Mouse (Mus musculus): ENCODE results near the gene Tmem223. TPM values are rescaled to one million over a fixed set of nuclear protein-coding genes. Genes with fewer than 3 reads are reported as not detected.

The Tmem223 gene
- polyA plus RNA-seq, 1 experiment from 2014 or later, result 195 TPM

DNA sequence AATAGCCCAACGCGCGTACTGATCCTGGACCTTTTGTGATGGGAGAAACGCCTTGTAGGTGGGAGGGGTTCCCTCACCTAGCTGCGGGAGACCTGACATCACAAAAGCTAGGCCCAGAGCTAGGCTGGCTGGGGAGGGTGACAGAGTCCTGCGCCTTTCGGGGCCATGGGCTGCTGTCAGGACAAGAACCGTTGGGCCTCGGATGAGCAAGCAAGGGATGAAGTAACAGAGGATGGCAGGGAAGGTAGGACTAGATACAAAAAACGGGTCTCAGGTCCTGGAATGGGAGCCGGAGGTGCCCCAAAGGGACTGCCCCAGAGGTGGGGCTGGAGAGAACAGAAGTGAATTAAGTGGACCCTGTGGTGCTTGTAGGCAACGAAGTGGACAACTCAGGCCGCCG lies 30.2 kb upstream of the Tmem223 start, which contains the start of gene 1700092M07Rik:
1700092M07Rik (plus strand) TSS at position 116 of the 400 bp plus-strand sequence.
- peaks cover 30% of the 10 kb centered on the region for H3K4me1 ChIP-seq (ENCODE audit: control insufficient read depth, insufficient read depth, low read length)
- no peaks in the 10 kb centered on the region for H3K9me3 ChIP-seq (replicated peaks; ENCODE audit: control insufficient read depth, low read length, poor library complexity, severe bottlenecking)
- 65% methylated on average over 14 of the region's 14 CpGs for WGBS
- H3K4me2 ChIP-seq (ENCODE audit: low read length), result peak within 1 kb of the TSS; percentile 57
- peak within 1 kb of the TSS; percentile 86 for H3K4me3 ChIP-seq (ENCODE audit: low read depth, low read length)
- H3K9ac ChIP-seq (ENCODE audit: low read depth, low read length), result peak within 1 kb of the TSS; percentile 88
- H3K27me3 ChIP-seq (ENCODE audit: control insufficient read depth, insufficient read depth, low read depth, low read length), result no peaks in the 10 kb centered on the region
- H3K36me3 ChIP-seq (ENCODE audit: control insufficient read depth, insufficient read depth, low read length), result peaks cover 11% of the 10 kb centered on the region
- ATAC-seq, result no peak
- peak within 1 kb of the TSS; percentile 97 for H3K27ac ChIP-seq (ENCODE audit: low read length)

- WGBS, result 0% methylated on average over 36 of the region's 36 CpGs
- Histone ChIP-seq H3K4me2 (ENCODE audit: low read length) (peak within 1 kb of the TSS; percentile 82), H3K27me3 (ENCODE audit: control insufficient read depth, insufficient read depth, low read depth, low read length) (no peaks in the 10 kb centered on the region), H3K9ac (ENCODE audit: low read depth, low read length) (peak within 1 kb of the TSS; percentile 88), H3K4me3 (ENCODE audit: low read depth, low read length) (peak within 1 kb of the TSS; percentile 86), H3K4me1 (ENCODE audit: control insufficient read depth, insufficient read depth, low read length) (peaks cover 27% of the 10 kb centered on the region), H3K27ac (ENCODE audit: low read length) (peak within 1 kb of the TSS; percentile 97), H3K36me3 (ENCODE audit: control insufficient read depth, insufficient read depth, low read length) (peaks cover 17% of the 10 kb centered on the region), H3K9me3 (replicated peaks; ENCODE audit: control insufficient read depth, low read length, poor library complexity, severe bottlenecking) (no peaks in the 10 kb centered on the region)
- peak; percentile 97 for ATAC-seq
These were observed 29.4 kb upstream of the Tmem223 start, which contains the start of gene Stx5a for GRCm38 (mm10) chr19:8741243-8741869. Gene Stx5a (plus strand): TSS chr19:8741413.

DNA sequence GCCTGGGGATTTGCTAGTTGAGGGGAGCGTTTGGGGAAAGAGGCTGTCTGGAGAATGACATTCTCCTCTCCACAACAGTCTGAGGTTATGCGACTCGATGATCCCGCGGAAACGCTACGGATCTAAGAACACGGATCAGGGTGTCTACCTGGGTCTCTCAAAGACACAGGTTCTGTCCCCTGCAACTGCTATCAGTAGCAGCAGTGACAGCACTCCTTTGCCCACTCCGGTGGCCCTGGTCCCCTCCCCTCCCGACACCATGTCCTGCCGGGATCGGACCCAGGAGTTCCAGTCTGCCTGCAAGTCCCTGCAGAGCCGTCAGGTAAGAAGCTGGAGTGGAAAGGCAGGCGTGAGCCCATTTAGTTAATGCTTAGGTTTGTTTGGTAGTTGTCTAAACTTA lies 28.6 kb upstream of the Tmem223 start:
- Histone ChIP-seq H3K27me3 (ENCODE audit: control insufficient read depth, insufficient read depth, low read depth, low read length) (no peaks in the 10 kb centered on the region), H3K4me1 (ENCODE audit: control insufficient read depth, insufficient read depth, low read length) (peaks cover 21% of the 10 kb centered on the region), H3K36me3 (ENCODE audit: control insufficient read depth, insufficient read depth, low read length) (peaks cover 17% of the 10 kb centered on the region), H3K27ac (ENCODE audit: low read length) (peak overlapping the region; percentile 97), H3K9me3 (replicated peaks; ENCODE audit: control insufficient read depth, low read length, poor library complexity, severe bottlenecking) (no peaks in the 10 kb centered on the region), H3K4me2 (ENCODE audit: low read length) (peak overlapping the region; percentile 82), H3K9ac (ENCODE audit: low read depth, low read length) (peak overlapping the region; percentile 88), H3K4me3 (ENCODE audit: low read depth, low read length) (peak overlapping the region; percentile 86)
- ATAC-seq, result no peak
- 22% methylated on average over 14 of the region's 14 CpGs for WGBS

- no peak for ATAC-seq
- 90% methylated on average over 1 of the region's 1 CpGs for WGBS
- no peak overlapping the region for H3K4me2 ChIP-seq (ENCODE audit: low read length)
These were observed 25.4 kb upstream of the Tmem223 start for GRCm38 (mm10) chr19:8745382-8745781.

GRCm38 (mm10) chr19:8747368-8747767 lies 23.4 kb upstream of the Tmem223 start:
- ATAC-seq, result no peak
- Histone ChIP-seq H3K27me3 (ENCODE audit: control insufficient read depth, insufficient read depth, low read depth, low read length) (no peaks in the 10 kb centered on the region), H3K9ac (ENCODE audit: low read depth, low read length) (no peak overlapping the region), H3K27ac (ENCODE audit: low read length) (no peak overlapping the region), H3K4me1 (ENCODE audit: control insufficient read depth, insufficient read depth, low read length) (peaks cover 10% of the 10 kb centered on the region), H3K4me2 (ENCODE audit: low read length) (no peak overlapping the region), H3K9me3 (replicated peaks; ENCODE audit: control insufficient read depth, low read length, poor library complexity, severe bottlenecking) (no peaks in the 10 kb centered on the region), H3K4me3 (ENCODE audit: low read depth, low read length) (no peak overlapping the region), H3K36me3 (ENCODE audit: control insufficient read depth, insufficient read depth, low read length) (peaks cover 33% of the 10 kb centered on the region)
- WGBS, result 70% methylated on average over 2 of the region's 2 CpGs

More at GRCm38 (mm10) chr19:8745382-8745781, 25.4 kb upstream of the Tmem223 start:
- Histone ChIP-seq H3K27me3 (ENCODE audit: control insufficient read depth, insufficient read depth, low read depth, low read length) (no peaks in the 10 kb centered on the region), H3K4me1 (ENCODE audit: control insufficient read depth, insufficient read depth, low read length) (peaks cover 19% of the 10 kb centered on the region), H3K27ac (ENCODE audit: low read length) (no peak overlapping the region), H3K9ac (ENCODE audit: low read depth, low read length) (no peak overlapping the region), H3K4me3 (ENCODE audit: low read depth, low read length) (no peak overlapping the region), H3K9me3 (replicated peaks; ENCODE audit: control insufficient read depth, low read length, poor library complexity, severe bottlenecking) (no peaks in the 10 kb centered on the region), H3K36me3 (ENCODE audit: control insufficient read depth, insufficient read depth, low read length) (peaks cover 25% of the 10 kb centered on the region)

- 77% methylated on average over 3 of the region's 3 CpGs for WGBS
- Histone ChIP-seq H3K9ac (ENCODE audit: low read depth, low read length) (no peak overlapping the region), H3K27ac (ENCODE audit: low read length) (no peak overlapping the region), H3K4me3 (ENCODE audit: low read depth, low read length) (no peak overlapping the region), H3K4me1 (ENCODE audit: control insufficient read depth, insufficient read depth, low read length) (peaks cover 26% of the 10 kb centered on the region), H3K27me3 (ENCODE audit: control insufficient read depth, insufficient read depth, low read depth, low read length) (no peaks in the 10 kb centered on the region), H3K4me2 (ENCODE audit: low read length) (peak overlapping the region; percentile 68; the same call in 1 of the 2 replicates), H3K9me3 (replicated peaks; ENCODE audit: control insufficient read depth, low read length, poor library complexity, severe bottlenecking) (no peaks in the 10 kb centered on the region), H3K36me3 (ENCODE audit: control insufficient read depth, insufficient read depth, low read length) (peaks cover 15% of the 10 kb centered on the region)
- ATAC-seq, result no peak
These were observed 15.1 kb upstream of the Tmem223 start for GRCm38 (mm10) chr19:8755652-8756051.

GRCm38 (mm10) chr19:8756635-8757387 lies 14.0 kb upstream of the Tmem223 start, which contains the start of gene Nxf1:
Gene Nxf1 (plus strand): TSS chr19:8757073.
- peak within 1 kb of the TSS; percentile 89 for H3K27ac ChIP-seq (ENCODE audit: low read length)
- H3K4me3 ChIP-seq (ENCODE audit: low read depth, low read length), result peak within 1 kb of the TSS; percentile 100
- H3K36me3 ChIP-seq (ENCODE audit: control insufficient read depth, insufficient read depth, low read length), result peaks cover 7% of the 10 kb centered on the region
- H3K9me3 ChIP-seq (replicated peaks; ENCODE audit: control insufficient read depth, low read length, poor library complexity, severe bottlenecking), result no peaks in the 10 kb centered on the region
- peak within 1 kb of the TSS; percentile 91 for H3K4me2 ChIP-seq (ENCODE audit: low read length)
- under 1% methylated on average over 75 of the region's 75 CpGs for WGBS
- peak; percentile 92 for ATAC-seq
- peak within 1 kb of the TSS; percentile 99 for H3K9ac ChIP-seq (ENCODE audit: low read depth, low read length)
- H3K27me3 ChIP-seq (ENCODE audit: control insufficient read depth, insufficient read depth, low read depth, low read length), result no peaks in the 10 kb centered on the region
- H3K4me1 ChIP-seq (ENCODE audit: control insufficient read depth, insufficient read depth, low read length), result peaks cover 26% of the 10 kb centered on the region

DNA sequence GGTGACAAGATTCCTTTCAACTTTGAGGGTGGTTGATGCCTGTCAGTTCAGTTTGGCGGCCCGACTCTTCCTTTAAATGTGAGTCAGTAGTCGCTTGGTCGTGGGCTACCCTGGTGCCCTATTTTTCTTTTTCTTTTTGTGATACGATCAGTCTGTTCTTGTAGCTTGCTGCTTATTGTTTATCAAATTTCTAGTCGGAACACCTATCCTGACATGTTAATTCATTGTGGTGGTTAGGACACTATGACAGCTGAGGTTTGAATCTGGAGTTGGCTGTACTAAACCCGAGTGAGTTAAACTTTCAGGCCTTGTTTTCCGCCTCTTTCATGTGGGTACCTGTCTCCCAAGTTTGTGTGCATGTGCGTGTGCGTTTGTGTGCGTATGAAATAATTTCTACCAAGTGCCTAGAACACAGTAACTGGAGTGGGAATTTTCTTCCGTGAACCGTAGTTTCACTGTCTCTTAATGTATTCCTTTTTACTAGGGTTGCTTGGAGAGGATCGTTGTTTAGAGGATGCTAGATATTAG lies 13.3 kb upstream of the Tmem223 start:
- Histone ChIP-seq H3K9me3 (replicated peaks; ENCODE audit: control insufficient read depth, low read length, poor library complexity, severe bottlenecking) (no peaks in the 10 kb centered on the region), H3K4me2 (ENCODE audit: low read length) (peak overlapping the region; percentile 91), H3K36me3 (ENCODE audit: control insufficient read depth, insufficient read depth, low read length) (peaks cover 7% of the 10 kb centered on the region), H3K27ac (ENCODE audit: low read length) (peak overlapping the region; percentile 89), H3K27me3 (ENCODE audit: control insufficient read depth, insufficient read depth, low read depth, low read length) (no peaks in the 10 kb centered on the region), H3K4me3 (ENCODE audit: low read depth, low read length) (peak overlapping the region; percentile 100), H3K4me1 (ENCODE audit: control insufficient read depth, insufficient read depth, low read length) (peaks cover 26% of the 10 kb centered on the region), H3K9ac (ENCODE audit: low read depth, low read length) (peak overlapping the region; percentile 99)
- ATAC-seq, result peak; percentile 2; the same call in 1 of the 2 replicates
- 5% methylated on average over 14 of the region's 14 CpGs for WGBS

All from midbrain, embryonic 16.5 days (tissue).